Mouse (Mus musculus) central nervous system, embryonic 18 days (tissue): Measurements from ENCODE around the gene Vmn1r76. TPM values are rescaled to one million over a fixed set of nuclear protein-coding genes. Genes with fewer than 3 reads are reported as not detected.

Source experiments
- polyA plus RNA-seq: library from polyadenylated mRNA; depleted of rRNA; stranded (reverse); fragments of >200 nt; gene quantifications from 2 replicates; pipeline ENCODE4 v1.2.3, GENCODE M21; 2012; rRNA removed

Gene Vmn1r76
- polyA plus RNA-seq, result not detected in 2 replicates

DNA sequence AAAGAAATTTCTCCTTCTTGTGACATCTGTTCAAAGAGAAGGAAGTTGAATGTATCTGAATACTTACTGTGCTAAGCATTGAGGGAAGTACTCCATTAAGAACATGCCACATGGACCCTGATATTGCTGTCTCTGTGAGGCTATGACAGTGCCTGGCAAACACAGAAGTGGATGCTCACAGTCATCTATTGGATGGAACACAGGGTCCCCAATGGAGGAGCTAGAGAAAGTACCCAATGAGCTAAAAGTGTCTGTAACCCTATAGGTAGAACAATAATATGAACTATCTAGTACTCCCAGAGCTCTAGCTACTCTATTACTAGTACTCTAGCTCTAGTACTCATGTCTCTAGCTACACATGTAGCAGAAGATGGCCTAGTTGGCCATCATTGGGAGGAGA, at the start of gene Vmn1r76:
Gene Vmn1r76, minus strand, starts transcription at position 101 of the 400 bp plus-strand sequence.

DNA sequence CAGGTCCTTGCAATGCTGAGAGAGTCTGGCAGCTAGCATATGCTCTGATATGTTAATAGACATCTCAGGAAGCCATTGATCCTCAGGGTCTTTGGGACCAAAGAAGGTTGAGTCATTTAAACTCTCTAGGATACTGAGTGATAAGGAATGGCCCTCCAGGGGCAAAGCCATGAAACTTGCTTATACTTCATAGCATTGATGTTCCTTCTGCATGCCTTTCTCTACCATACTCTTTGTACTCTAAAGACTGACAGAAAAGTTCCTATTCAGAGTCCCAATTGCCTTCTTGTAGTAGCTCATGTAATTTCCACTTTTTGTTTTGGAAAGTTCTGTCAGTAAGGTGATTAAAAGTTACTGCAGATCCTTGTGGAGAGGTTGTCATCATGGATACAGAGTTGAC, 63.7 kb downstream of the Vmn1r76 start, which contains the start of gene Vmn1r75:
Gene Vmn1r75, plus strand, starts transcription at position 301 of the 400 bp plus-strand sequence.

Other genes with a start within 250 kb of the Vmn1r76 start
- gene Vmn1r73, start 207.9 kb downstream of the Vmn1r76 start, polyA plus RNA-seq, result not detected in 2 replicates
- not detected in 2 replicates for gene Vmn1r74, start 104.2 kb downstream of the Vmn1r76 start, polyA plus RNA-seq
- not detected in 2 replicates for gene Vmn1r75, start 63.6 kb downstream of the Vmn1r76 start, polyA plus RNA-seq
- not detected in 2 replicates for gene Vmn1r77, start 98.5 kb upstream of the Vmn1r76 start, polyA plus RNA-seq
- gene Vmn1r78, start 212.0 kb upstream of the Vmn1r76 start, polyA plus RNA-seq, result not detected in 2 replicates
- not detected in 2 replicates for gene Vmn1r79, start 233.1 kb upstream of the Vmn1r76 start, polyA plus RNA-seq